Comparison of ENCODE assay signal across 1 mouse cellular context in the genomic region with DNA sequence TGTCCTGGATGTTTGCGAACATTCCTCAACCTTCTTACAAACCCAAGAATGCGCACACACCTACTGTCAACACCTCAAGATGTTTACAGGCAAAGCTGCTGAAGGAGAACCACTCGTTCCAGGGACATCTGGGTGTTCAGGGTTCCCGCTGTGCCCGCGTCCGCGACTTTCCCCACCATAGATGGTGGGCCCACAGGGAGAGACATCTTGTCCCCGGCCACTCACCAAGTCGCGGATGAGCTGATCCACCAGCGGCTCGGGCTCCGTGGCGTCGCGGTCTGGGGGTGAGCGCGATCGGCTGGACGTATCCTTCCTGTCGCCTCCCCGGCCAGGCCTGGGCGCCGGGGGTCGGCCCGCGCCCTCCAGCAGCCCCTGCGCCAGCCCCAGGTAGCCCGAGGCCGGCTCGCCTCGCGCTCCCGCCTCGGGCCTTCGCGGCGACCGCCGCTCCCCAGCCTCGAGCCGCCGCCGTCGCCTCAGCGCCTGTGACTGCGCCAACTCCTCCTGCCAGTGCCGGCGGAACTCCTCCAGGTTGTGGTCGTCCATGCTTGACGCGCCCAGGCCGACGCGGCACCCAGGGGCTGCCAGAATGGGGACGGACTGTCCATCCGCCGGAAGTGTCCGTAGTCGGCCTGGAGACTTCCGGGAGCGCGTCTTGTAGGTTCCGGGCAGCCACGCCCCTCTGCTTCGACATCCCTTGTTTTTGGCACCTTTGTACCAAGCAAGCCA.
TF ChIP-seq lines count a peak whose summit lies in the region.

A gene (minus strand): TSS at position 626 of the 726 bp plus-strand sequence.

TF ChIP-seq in CH12.LX, 34 proteins besides CTCF, POLR2A, EP300 and RAD21 (continued from another document):
- TF ChIP-seq CHD1 (IDR thresholded peaks at IDR 0.05; ENCODE audit: low read depth, low read length) (no peak), ZC3H11A (IDR thresholded peaks at IDR 0.05; ENCODE audit: low read depth, low read length) (no peak), ZKSCAN1 (IDR thresholded peaks at IDR 0.05; ENCODE audit: borderline replicate concordance, low read depth, low read length) (no peak), MAFK (IDR thresholded peaks at IDR 0.05; ENCODE audit: insufficient replicate concordance, low read length) (no peak), ETS1 (conservative IDR thresholded peaks at IDR 0.05; ENCODE audit: low read depth, low read length) (no peak), UBTF (IDR thresholded peaks at IDR 0.05; ENCODE audit: low read depth, low read length) (no peak), MAZ (IDR thresholded peaks at IDR 0.05; ENCODE audit: low read depth, low read length) (peak; percentile 73; the same call in 1 of the 2 replicates), RCOR1 (conservative IDR thresholded peaks at IDR 0.05; ENCODE audit: low read depth, low read length) (peak; percentile 69; the same call in 1 of the 2 replicates), ZNF384 (IDR thresholded peaks at IDR 0.05; ENCODE audit: low read depth, low read length) (no peak), IRF4 (IDR thresholded peaks at IDR 0.05; ENCODE audit: low read depth, low read length) (peak; percentile 71), MAX (IDR thresholded peaks at IDR 0.05; ENCODE audit: low read length) (peak; percentile 90), HCFC1 (IDR thresholded peaks at IDR 0.05; ENCODE audit: low read depth, low read length) (peak; percentile 96), KAT2A (IDR thresholded peaks at IDR 0.05; ENCODE audit: insufficient replicate concordance, low read length) (peak; percentile 91; the same call in 1 of the 2 replicates), BHLHE40 (IDR thresholded peaks at IDR 0.05; ENCODE audit: low read depth, low read length) (no peak), CHD2 (IDR thresholded peaks at IDR 0.05; ENCODE audit: low read length) (0 out of 2 replicates have a peak, but pooled peaks have one; percentile 33), MXI1 (IDR thresholded peaks at IDR 0.05; ENCODE audit: low read depth, low read length) (peak; percentile 96), NELFE (IDR thresholded peaks at IDR 0.05; ENCODE audit: low read depth, low read length) (peak; percentile 64; the same call in 1 of the 2 replicates), E2F4 (IDR thresholded peaks at IDR 0.05; ENCODE audit: insufficient replicate concordance, low read depth, low read length) (no peak), ZMIZ1 (IDR thresholded peaks at IDR 0.05; ENCODE audit: low read depth, low read length) (no peak), ELF1 (IDR thresholded peaks at IDR 0.05; ENCODE audit: low read depth, low read length) (peak; percentile 83), MYC (IDR thresholded peaks at IDR 0.05; ENCODE audit: low read depth, low read length) (peak; percentile 33; the same call in 1 of the 2 replicates)
